Mouse (Mus musculus) monocyte, adult 2 months (primary cell): ENCODE measurements around the gene Arfgef3.
"Not testable (repeated sequence)": the region's sequence is repeated elsewhere in the genome, so short reads cannot be mapped to it uniquely, and the experiment has no call there.

ENCODE experiments used
- DNase-seq, 2 experiments: peaks; one replicate each; pipeline ENCODE4 v3.0.0; 2022; ENCODE audit warnings: low spot score in 2 of 2, low read depth in 1 of 2

Arfgef3 gene

GRCm38 (mm10) chr10:18681385-18681954 lies 62.3 kb downstream of the Arfgef3 start:
- DNase-seq, result no peak

- no peak for DNase-seq
Measured at GRCm38 (mm10) chr10:18680661-18681384, 62.9 kb downstream of the Arfgef3 start.

GRCm38 (mm10) chr10:18678836-18679235 lies 64.9 kb downstream of the Arfgef3 start:
- DNase-seq, result no peak

- no peak for DNase-seq
Measured at GRCm38 (mm10) chr10:18664794-18665193, 79.0 kb downstream of the Arfgef3 start.

GRCm38 (mm10) chr10:18664016-18664415 lies 79.7 kb downstream of the Arfgef3 start:
- no peak for DNase-seq

GRCm38 (mm10) chr10:18661606-18662220 lies 82.0 kb downstream of the Arfgef3 start:
- DNase-seq, result no peak

GRCm38 (mm10) chr10:18660998-18661397 lies 82.8 kb downstream of the Arfgef3 start:
- no peak for DNase-seq

- DNase-seq, result no peak
Measured at GRCm38 (mm10) chr10:18657588-18657987, 86.2 kb downstream of the Arfgef3 start.

GRCm38 (mm10) chr10:18647069-18647468 lies 96.7 kb downstream of the Arfgef3 start:
- no peak for DNase-seq

GRCm38 (mm10) chr10:18646035-18646434 lies 97.7 kb downstream of the Arfgef3 start:
- no peak for DNase-seq

GRCm38 (mm10) chr10:18644346-18644745 lies 99.4 kb downstream of the Arfgef3 start:
- DNase-seq, result no peak

- no peak for DNase-seq
Measured at GRCm38 (mm10) chr10:18643506-18643905, 100.2 kb downstream of the Arfgef3 start.

- no peak for DNase-seq
Measured at GRCm38 (mm10) chr10:18642854-18643253, 100.9 kb downstream of the Arfgef3 start.

GRCm38 (mm10) chr10:18640596-18640995 lies 103.2 kb downstream of the Arfgef3 start:
- no peak for DNase-seq

GRCm38 (mm10) chr10:18635450-18635849 lies 108.3 kb downstream of the Arfgef3 start:
- DNase-seq, result no peak

GRCm38 (mm10) chr10:18634405-18634985 lies 109.3 kb downstream of the Arfgef3 start:
- no peak for DNase-seq

- DNase-seq, result no peak
Measured at GRCm38 (mm10) chr10:18630498-18630897, 113.3 kb downstream of the Arfgef3 start.

GRCm38 (mm10) chr10:18627530-18627929 lies 116.2 kb downstream of the Arfgef3 start:
- DNase-seq, result no peak

GRCm38 (mm10) chr10:18612796-18613195 lies 131.0 kb downstream of the Arfgef3 start:
- DNase-seq, result no peak

GRCm38 (mm10) chr10:18604827-18605535 lies 138.8 kb downstream of the Arfgef3 start:
- DNase-seq, result not testable (repeated sequence)

GRCm38 (mm10) chr10:18602030-18602429 lies 141.7 kb downstream of the Arfgef3 start:
- DNase-seq, result no peak
